Mouse (Mus musculus) myocyte (in vitro differentiated cells): Measurements from ENCODE around the gene Gad2. TPM values are rescaled to one million over a fixed set of nuclear protein-coding genes. Genes with fewer than 3 reads are reported as not detected.

Experiments used
- H3K27me3 ChIP-seq: one replicate; pipeline ENCODE4 v1.6.1; 2011; ENCODE audit not compliant: control insufficient read depth, insufficient read depth, insufficient read length
- H3K36me3 ChIP-seq: one replicate; pipeline ENCODE4 v1.6.1; 2011; ENCODE audit not compliant: control insufficient read depth, insufficient read depth
- H3K4me2 ChIP-seq: one replicate; pipeline ENCODE4 v1.6.1; 2011; ENCODE audit warnings: low read depth, control low read depth
- H3K4me3 ChIP-seq: one replicate; pipeline ENCODE4 v1.5.1; 2011; ENCODE audit warnings: mild to moderate bottlenecking, control low read depth, moderate library complexity
- H3K79me2 ChIP-seq: one replicate; pipeline ENCODE4 v1.6.1; 2011; ENCODE audit not compliant: control insufficient read depth, insufficient read depth
- H3ac ChIP-seq: one replicate; pipeline ENCODE4 v1.6.1; 2011; ENCODE audit not compliant: control insufficient read depth, insufficient read length
- CEBPB ChIP-seq: IDR thresholded peaks from 2 replicates; pipeline ENCODE4 v1.6.1; 2011; ENCODE audit warnings: mild to moderate bottlenecking, moderate library complexity; ENCODE audit not compliant: poor library complexity, insufficient read depth, severe bottlenecking
- E2F4 ChIP-seq: IDR thresholded peaks from one replicate; pipeline ENCODE4 v1.6.1; 2011; ENCODE audit warnings: mild to moderate bottlenecking, control low read depth, moderate library complexity; ENCODE audit not compliant: insufficient read depth
- MAX ChIP-seq: IDR thresholded peaks from one replicate; pipeline ENCODE4 v1.6.1; 2011; ENCODE audit warnings: low read depth, mild to moderate bottlenecking, control low read depth
- MYOD1 ChIP-seq, 3 experiments: IDR thresholded peaks; one replicate each; pipeline ENCODE4 v1.6.1; 2011; ENCODE audit warnings: control low read depth in 2 of 3, low read depth in 2 of 3, mild to moderate bottlenecking in 2 of 3, moderate library complexity in 1 of 3; ENCODE audit not compliant: insufficient read length in 2 of 3, control insufficient read depth in 1 of 3
- MYOG ChIP-seq, 3 experiments: IDR thresholded peaks; one replicate each; pipeline ENCODE4 v1.6.1; 2011; ENCODE audit warnings: control low read depth in 2 of 3, low read depth in 2 of 3, mild to moderate bottlenecking in 2 of 3; ENCODE audit not compliant: insufficient read length in 2 of 3, control insufficient read depth in 1 of 3, insufficient read depth in 1 of 3
- REST ChIP-seq: IDR thresholded peaks from one replicate; pipeline ENCODE4 v1.6.1; 2011; ENCODE audit warnings: mild to moderate bottlenecking, control low read depth, moderate library complexity; ENCODE audit not compliant: insufficient read depth, insufficient read length
- SRF ChIP-seq: IDR thresholded peaks from one replicate; pipeline ENCODE4 v1.6.1; 2011; ENCODE audit warnings: low read depth; ENCODE audit not compliant: control insufficient read depth, insufficient read length
- TCF12 ChIP-seq: IDR thresholded peaks from one replicate; pipeline ENCODE4 v1.6.1; 2011; ENCODE audit warnings: mild to moderate bottlenecking, control low read depth; ENCODE audit not compliant: poor library complexity, insufficient read depth, severe bottlenecking
- TCF3 ChIP-seq: IDR thresholded peaks from one replicate; pipeline ENCODE4 v1.6.1; 2011; ENCODE audit warnings: low read depth, control low read depth; ENCODE audit not compliant: insufficient read length
- USF1 ChIP-seq: IDR thresholded peaks from one replicate; pipeline ENCODE4 v1.6.1; 2011; ENCODE audit warnings: low read depth, mild to moderate bottlenecking, control low read depth, moderate library complexity
- polyA plus RNA-seq: library from polyadenylated mRNA; unstranded; fragments of >200 nt; fragmentation: generic; extraction: Trizol; gene quantifications from one replicate; pipeline ENCODE4 v1.2.1, GENCODE M21; 2012; ENCODE audit warnings: missing spikeins

Gad2 gene
- polyA plus RNA-seq, 1 experiment: not detected

DNA sequence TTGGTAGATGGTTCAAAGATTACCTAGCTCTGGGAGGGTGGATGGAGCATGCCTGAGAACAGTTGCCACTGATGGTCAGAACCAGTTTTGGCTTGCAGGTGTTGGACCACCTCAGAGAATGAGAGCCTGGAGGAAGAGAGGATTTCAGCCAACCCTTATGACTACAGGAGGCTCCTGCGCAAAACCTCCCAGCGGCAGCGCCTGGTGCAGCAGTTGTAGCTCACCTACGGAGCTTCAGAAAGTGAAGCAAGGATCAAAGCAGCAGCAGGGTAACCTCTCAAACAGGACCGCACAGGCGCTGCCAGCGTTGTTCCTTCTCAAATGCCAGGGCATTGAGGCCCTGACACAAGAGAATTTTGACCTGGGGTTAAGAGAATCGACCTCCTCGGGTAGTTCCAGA lies 4.1 kb upstream of the Gad2 start:
- TF ChIP-seq TCF12 (no peak), MAX (no peak), MYOD1 (IDR thresholded peaks at IDR 0.05; ENCODE audit: control insufficient read depth in 1 of 3, insufficient read length in 2 of 3, low read depth in 2 of 3) (no peak), E2F4 (no peak), MYOG (IDR thresholded peaks at IDR 0.05; ENCODE audit: control insufficient read depth in 1 of 3, insufficient read depth in 1 of 3, insufficient read length in 2 of 3, low read depth in 2 of 3) (no peak)
- no peaks in the 10 kb centered on the region for H3K79me2 ChIP-seq
- H3K36me3 ChIP-seq: no peaks in the 10 kb centered on the region
- H3ac ChIP-seq: no peak overlapping the region
- H3K4me2 ChIP-seq: no peak overlapping the region
- H3K4me3 ChIP-seq: no peak overlapping the region
- peaks cover 21% of the 10 kb centered on the region for H3K27me3 ChIP-seq

DNA sequence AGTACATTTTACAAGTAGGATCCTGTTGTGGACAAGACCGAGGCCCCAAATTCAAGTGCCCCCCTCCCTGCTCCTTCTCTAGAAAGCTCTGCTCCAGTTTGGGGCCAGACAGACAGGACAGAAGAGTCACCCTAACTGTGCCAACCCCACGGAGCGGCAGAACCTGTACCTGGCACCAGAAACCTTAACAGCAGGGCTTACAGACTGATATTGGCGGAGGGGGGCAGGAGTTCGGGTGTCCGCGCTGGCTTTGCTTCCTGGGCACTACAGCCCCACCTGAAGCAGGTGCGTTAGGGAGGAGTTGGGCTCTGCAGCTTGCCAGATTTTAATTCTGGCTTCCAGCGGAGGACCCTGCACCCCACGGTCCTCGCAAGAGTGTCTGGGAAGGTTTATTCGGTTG lies 2.6 kb upstream of the Gad2 start:
- H3K36me3 ChIP-seq: no peaks in the 10 kb centered on the region

DNA sequence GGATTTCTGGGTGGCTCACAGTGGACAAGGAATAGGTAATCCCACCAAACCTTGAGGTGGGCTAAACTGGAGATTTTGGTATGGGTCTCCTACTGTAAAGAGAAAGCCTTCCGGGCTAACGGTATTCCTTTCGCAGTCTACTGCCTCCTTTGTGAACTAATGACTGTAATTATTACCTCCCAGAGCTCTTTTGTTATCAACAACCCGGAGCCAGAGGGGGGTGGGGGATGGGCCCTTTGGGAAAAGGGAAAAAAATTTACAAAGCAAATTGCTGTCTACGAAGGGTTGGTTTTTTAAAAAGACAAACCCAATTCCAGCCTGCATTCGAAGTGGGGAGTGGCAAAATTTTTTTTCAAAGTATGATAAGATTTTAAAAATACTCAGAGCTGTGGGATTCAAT lies 2.0 kb upstream of the Gad2 start:
- peaks cover 31% of the 10 kb centered on the region for H3K27me3 ChIP-seq

More for the DNA sequence above, 2.6 kb upstream of the Gad2 start:
- Histone ChIP-seq H3K79me2 (no peaks in the 10 kb centered on the region), H3K4me2 (no peak overlapping the region), H3ac (no peak overlapping the region), H3K4me3 (no peak overlapping the region), H3K27me3 (peaks cover 31% of the 10 kb centered on the region)
- TF ChIP-seq USF1: no peak
- no peak for TF ChIP-seq MAX
- TF ChIP-seq E2F4: no peak
- TF ChIP-seq TCF3: no peak
- TF ChIP-seq MYOG (IDR thresholded peaks at IDR 0.05; ENCODE audit: control insufficient read depth in 1 of 3, insufficient read depth in 1 of 3, insufficient read length in 2 of 3, low read depth in 2 of 3): no peak
- no peak for TF ChIP-seq TCF12

DNA sequence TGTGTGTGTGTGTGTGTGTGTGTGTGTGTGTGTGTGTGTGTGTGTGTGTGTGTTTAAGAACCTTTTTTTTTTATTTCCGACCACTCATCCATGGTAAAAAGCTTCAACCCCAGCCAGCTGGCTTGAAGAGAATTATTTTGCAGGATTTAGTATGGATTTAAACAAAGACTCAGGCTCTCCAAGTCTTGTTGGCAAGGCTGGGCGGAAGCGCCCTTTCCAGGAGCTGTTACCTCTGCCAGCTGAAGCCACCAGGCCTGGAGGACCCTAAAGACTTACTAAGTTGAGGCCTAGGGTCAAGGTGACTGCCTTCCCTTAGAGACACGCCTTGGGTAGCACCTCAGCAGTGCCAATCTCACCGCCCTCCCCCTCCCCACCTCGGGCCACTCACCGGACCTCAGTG lies 1.5 kb upstream of the Gad2 start:
- H3K36me3 ChIP-seq: no peaks in the 10 kb centered on the region
- no peak for TF ChIP-seq MYOG (IDR thresholded peaks at IDR 0.05; ENCODE audit: control insufficient read depth in 1 of 3, insufficient read depth in 1 of 3, insufficient read length in 2 of 3, low read depth in 2 of 3)
- no peak for TF ChIP-seq MYOD1 (IDR thresholded peaks at IDR 0.05; ENCODE audit: control insufficient read depth in 1 of 3, insufficient read length in 2 of 3, low read depth in 2 of 3)
- no peak for TF ChIP-seq REST
- TF ChIP-seq CEBPB: no peak
- H3ac ChIP-seq: no peak overlapping the region
- no peak overlapping the region for H3K4me3 ChIP-seq
- no peak overlapping the region for H3K4me2 ChIP-seq
- peaks cover 31% of the 10 kb centered on the region for H3K27me3 ChIP-seq
- H3K79me2 ChIP-seq: no peaks in the 10 kb centered on the region

More for the DNA sequence above, 2.0 kb upstream of the Gad2 start:
- no peak overlapping the region for H3ac ChIP-seq
- H3K4me3 ChIP-seq: no peak overlapping the region
- H3K36me3 ChIP-seq: no peaks in the 10 kb centered on the region
- no peak overlapping the region for H3K4me2 ChIP-seq
- no peak for TF ChIP-seq E2F4
- TF ChIP-seq SRF: no peak
- no peaks in the 10 kb centered on the region for H3K79me2 ChIP-seq

DNA sequence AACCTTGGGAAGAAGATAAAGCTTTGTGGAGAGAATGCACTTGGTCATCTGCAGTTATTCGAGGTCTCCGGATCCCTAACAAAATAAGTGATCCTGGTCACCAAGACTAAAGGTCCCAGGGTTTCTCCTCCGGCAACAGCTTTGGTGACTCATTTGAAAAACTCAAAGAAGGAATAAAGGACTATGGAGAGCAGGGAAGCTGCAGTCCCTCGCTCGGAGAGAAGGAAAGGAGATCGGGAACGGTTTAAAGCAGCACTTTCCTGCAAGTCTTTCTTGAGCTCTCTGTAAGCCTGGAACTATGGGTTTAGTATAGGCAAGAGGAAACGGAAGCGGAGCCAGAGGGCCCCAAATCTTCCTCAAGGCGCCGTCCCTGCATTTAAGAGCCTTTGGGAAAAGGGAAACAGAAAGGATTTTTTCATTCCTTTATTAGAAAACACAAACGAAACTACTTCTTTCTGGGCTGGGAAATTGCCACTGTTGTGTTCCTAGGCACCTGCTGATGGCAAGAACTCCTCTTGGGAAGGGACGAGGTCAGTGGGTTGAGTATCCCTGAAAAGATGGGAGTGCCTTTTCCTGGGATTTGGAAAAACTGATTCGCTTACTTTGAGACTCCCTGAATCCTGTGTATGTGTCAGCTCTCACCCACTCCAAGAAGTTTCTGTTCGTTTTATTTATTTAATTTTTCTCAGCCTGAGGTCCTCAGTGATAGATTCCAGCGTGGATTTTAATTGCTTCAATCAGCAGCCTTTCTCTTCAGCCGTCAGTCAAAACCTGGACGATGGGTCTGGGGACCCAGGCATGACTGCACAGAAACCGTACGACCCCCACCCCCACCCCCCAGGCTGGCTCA lies 802 bp upstream of the Gad2 start:
- Histone ChIP-seq H3K79me2 (no peaks in the 10 kb centered on the region), H3K4me2 (no peak overlapping the region), H3ac (no peak overlapping the region), H3K27me3 (peaks cover 31% of the 10 kb centered on the region), H3K36me3 (no peaks in the 10 kb centered on the region), H3K4me3 (no peak overlapping the region)
- TF ChIP-seq TCF12 (no peak), MAX (no peak)
